Mouse (Mus musculus): ENCODE measurements around the gene Gm9857. TPM values are rescaled to one million over a fixed set of nuclear protein-coding genes. Genes with fewer than 3 reads are reported as not detected.

The Gm9857 gene
- polyA plus RNA-seq, 1 experiment: not detected

DNA sequence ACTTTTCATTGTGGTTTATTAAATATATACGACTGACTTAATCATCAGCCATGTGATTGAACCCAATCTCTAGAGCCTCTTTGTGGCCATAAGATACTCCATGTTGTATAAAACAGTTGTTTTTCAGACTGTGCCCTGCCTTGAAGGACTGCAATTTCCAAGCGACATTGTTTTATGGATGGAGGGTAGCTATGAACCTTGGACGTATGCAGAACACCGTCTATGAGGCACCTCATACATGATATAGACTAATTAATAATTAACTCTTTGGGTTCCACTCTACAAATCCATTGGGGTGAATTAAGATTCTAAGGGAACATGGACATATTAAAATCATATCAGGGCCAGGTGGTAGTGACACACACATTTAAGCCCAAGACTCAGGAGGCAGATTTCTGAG lies 14.6 kb downstream of the Gm9857 start:
- no peaks in the 10 kb centered on the region for H3K36me3 ChIP-seq (ENCODE audit: control insufficient read depth, insufficient read depth)
- H3K79me2 ChIP-seq (ENCODE audit: control insufficient read depth, insufficient read depth): no peaks in the 10 kb centered on the region
- H3K4me3 ChIP-seq (ENCODE audit: insufficient read depth, poor library complexity, severe bottlenecking): no peak overlapping the region
- no peak for TF ChIP-seq USF1 (IDR thresholded peaks at IDR 0.05; ENCODE audit: low read depth)
- TF ChIP-seq CEBPB (IDR thresholded peaks at IDR 0.05; ENCODE audit: low read depth): no peak
- TF ChIP-seq MAX (IDR thresholded peaks at IDR 0.05): no peak
- no peak for TF ChIP-seq MYOD1 (IDR thresholded peaks at IDR 0.05; ENCODE audit: control insufficient read depth, insufficient read length, low read depth)
- no peak for TF ChIP-seq MYOG (IDR thresholded peaks at IDR 0.05; ENCODE audit: control insufficient read depth, extremely low read depth, insufficient read length)
- TF ChIP-seq CTCF (IDR thresholded peaks at IDR 0.05; ENCODE audit: control insufficient read depth, insufficient read depth, insufficient read length): no peak
- TF ChIP-seq FOSL1 (IDR thresholded peaks at IDR 0.05; ENCODE audit: insufficient read depth, low read length, poor library complexity, severe bottlenecking): no peak
- H3K27me3 ChIP-seq (ENCODE audit: control insufficient read depth, insufficient read depth, insufficient read length): no peaks in the 10 kb centered on the region
- H3ac ChIP-seq (ENCODE audit: control insufficient read depth, insufficient read length, low read depth): no peak overlapping the region
- H3K79me3 ChIP-seq (ENCODE audit: low read depth): no peaks in the 10 kb centered on the region

DNA sequence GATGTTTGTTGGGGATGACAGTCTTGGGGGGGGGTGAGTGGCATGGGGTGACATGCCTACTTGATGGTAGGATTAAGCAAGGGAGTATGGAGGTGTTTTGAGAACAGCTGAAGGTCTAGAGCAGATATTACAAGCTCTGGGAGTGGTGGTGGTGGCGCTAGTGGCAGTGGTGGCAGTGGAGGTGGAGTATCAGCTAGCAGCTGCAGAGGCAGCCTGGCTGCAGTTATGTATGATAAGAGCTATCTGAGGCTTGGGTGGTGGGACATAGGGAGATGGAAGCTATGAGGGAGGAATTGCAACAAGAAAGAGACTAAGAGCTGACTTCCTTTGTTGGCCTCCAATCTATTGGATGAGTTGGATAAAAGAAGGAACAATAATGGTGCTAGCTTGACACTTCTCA lies 18.4 kb downstream of the Gm9857 start:
- H3K79me3 ChIP-seq (ENCODE audit: low read depth): no peaks in the 10 kb centered on the region
- no peaks in the 10 kb centered on the region for H3K79me2 ChIP-seq (ENCODE audit: control insufficient read depth, insufficient read depth)
- TF ChIP-seq MYOG (IDR thresholded peaks at IDR 0.05; ENCODE audit: control insufficient read depth, extremely low read depth, insufficient read length): no peak
- TF ChIP-seq USF1 (IDR thresholded peaks at IDR 0.05; ENCODE audit: low read depth): no peak
- no peak for TF ChIP-seq MYOD1 (IDR thresholded peaks at IDR 0.05; ENCODE audit: control insufficient read depth, insufficient read length, low read depth)
- no peak for TF ChIP-seq CEBPB (IDR thresholded peaks at IDR 0.05; ENCODE audit: low read depth)
- no peak for TF ChIP-seq MAX (IDR thresholded peaks at IDR 0.05)
- no peaks in the 10 kb centered on the region for H3K36me3 ChIP-seq (ENCODE audit: control insufficient read depth, insufficient read depth)
- H3K4me3 ChIP-seq (ENCODE audit: insufficient read depth, poor library complexity, severe bottlenecking): no peak overlapping the region
- no peak overlapping the region for H3ac ChIP-seq (ENCODE audit: control insufficient read depth, insufficient read length, low read depth)
- no peaks in the 10 kb centered on the region for H3K27me3 ChIP-seq (ENCODE audit: control insufficient read depth, insufficient read depth, insufficient read length)

DNA sequence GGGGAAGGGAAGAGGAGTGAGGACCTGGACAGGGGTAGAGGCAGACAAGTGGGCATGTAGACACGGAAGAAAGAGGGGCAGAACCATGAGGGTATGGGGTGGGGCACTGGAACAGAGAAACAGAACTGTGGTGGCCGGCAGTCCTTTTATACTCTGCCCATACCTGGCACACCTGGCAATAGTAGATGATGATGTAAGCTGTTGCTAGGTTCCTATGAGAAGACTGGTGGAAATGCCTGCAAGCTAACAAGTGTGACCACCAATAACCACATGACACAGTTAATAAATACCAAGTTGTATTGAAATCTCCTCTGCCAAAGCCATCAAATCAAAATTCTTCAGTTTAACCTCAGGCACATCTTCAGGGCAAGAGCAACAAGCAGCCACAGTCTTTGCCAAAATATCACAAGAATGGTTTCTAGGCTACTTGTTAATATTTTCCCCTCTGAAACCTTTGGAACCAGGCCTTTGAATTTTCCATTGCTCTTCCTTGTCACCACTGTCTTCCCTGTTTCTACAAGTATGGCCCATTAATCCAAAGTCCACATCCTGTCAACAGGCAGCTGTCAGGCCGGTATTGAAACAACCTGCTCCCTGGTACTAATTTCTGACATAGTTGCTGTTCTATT lies 19.7 kb downstream of the Gm9857 start:
- Histone ChIP-seq H3K27me3 (ENCODE audit: control insufficient read depth, insufficient read depth, insufficient read length) (no peaks in the 10 kb centered on the region), H3K79me3 (ENCODE audit: low read depth) (no peaks in the 10 kb centered on the region), H3ac (ENCODE audit: control insufficient read depth, insufficient read length, low read depth) (no peak overlapping the region), H3K36me3 (ENCODE audit: control insufficient read depth, insufficient read depth) (no peaks in the 10 kb centered on the region), H3K4me3 (ENCODE audit: insufficient read depth, poor library complexity, severe bottlenecking) (no peak overlapping the region), H3K79me2 (ENCODE audit: control insufficient read depth, insufficient read depth) (no peaks in the 10 kb centered on the region)
- TF ChIP-seq MAX (IDR thresholded peaks at IDR 0.05): no peak
- no peak for TF ChIP-seq CTCF (IDR thresholded peaks at IDR 0.05; ENCODE audit: control insufficient read depth, insufficient read depth, insufficient read length)
- no peak for TF ChIP-seq USF1 (IDR thresholded peaks at IDR 0.05; ENCODE audit: low read depth)
- TF ChIP-seq MYOG (IDR thresholded peaks at IDR 0.05; ENCODE audit: control insufficient read depth, extremely low read depth, insufficient read length): no peak
- no peak for TF ChIP-seq FOSL1 (IDR thresholded peaks at IDR 0.05; ENCODE audit: insufficient read depth, low read length, poor library complexity, severe bottlenecking)
- no peak for TF ChIP-seq CEBPB (IDR thresholded peaks at IDR 0.05; ENCODE audit: low read depth)
- TF ChIP-seq MYOD1 (IDR thresholded peaks at IDR 0.05; ENCODE audit: control insufficient read depth, insufficient read length, low read depth): no peak

- Histone ChIP-seq H3K79me3 (ENCODE audit: low read depth) (no peaks in the 10 kb centered on the region), H3ac (ENCODE audit: control insufficient read depth, insufficient read length, low read depth) (no peak overlapping the region), H3K27me3 (ENCODE audit: control insufficient read depth, insufficient read depth, insufficient read length) (no peaks in the 10 kb centered on the region), H3K36me3 (ENCODE audit: control insufficient read depth, insufficient read depth) (no peaks in the 10 kb centered on the region), H3K79me2 (ENCODE audit: control insufficient read depth, insufficient read depth) (no peaks in the 10 kb centered on the region), H3K4me3 (ENCODE audit: insufficient read depth, poor library complexity, severe bottlenecking) (no peak overlapping the region)
- TF ChIP-seq CEBPB (IDR thresholded peaks at IDR 0.05; ENCODE audit: low read depth): no peak
- TF ChIP-seq MYOD1 (IDR thresholded peaks at IDR 0.05; ENCODE audit: control insufficient read depth, insufficient read length, low read depth): no peak
- TF ChIP-seq CTCF (IDR thresholded peaks at IDR 0.05; ENCODE audit: control insufficient read depth, insufficient read depth, insufficient read length): no peak
- no peak for TF ChIP-seq MYOG (IDR thresholded peaks at IDR 0.05; ENCODE audit: control insufficient read depth, extremely low read depth, insufficient read length)
- TF ChIP-seq FOSL1 (IDR thresholded peaks at IDR 0.05; ENCODE audit: insufficient read depth, low read length, poor library complexity, severe bottlenecking): no peak
- no peak for TF ChIP-seq USF1 (IDR thresholded peaks at IDR 0.05; ENCODE audit: low read depth)
- no peak for TF ChIP-seq MAX (IDR thresholded peaks at IDR 0.05)
Observed at GRCm38 (mm10) chr3:108918852-108919251, 21.4 kb downstream of the Gm9857 start.

DNA sequence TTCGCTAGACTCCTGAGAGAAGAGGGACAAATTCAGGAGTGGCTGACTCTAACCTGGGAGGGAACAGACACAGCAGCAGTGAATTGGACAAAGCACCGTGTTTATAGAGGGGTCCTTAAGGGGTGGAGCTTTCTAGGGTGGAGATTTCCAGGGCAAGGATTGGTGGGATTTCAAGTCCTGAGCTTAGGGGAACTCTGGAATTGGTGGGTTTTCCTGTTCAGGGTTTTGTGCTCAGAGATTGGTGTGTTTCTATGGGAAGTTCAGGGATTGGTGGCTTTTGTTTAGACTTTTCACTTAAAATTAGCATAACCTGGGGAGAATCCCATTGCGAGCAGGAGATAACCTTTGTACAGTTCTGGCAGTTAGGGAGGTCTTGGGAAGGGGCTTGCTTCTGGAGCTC lies 22.3 kb downstream of the Gm9857 start:
- TF ChIP-seq CTCF (IDR thresholded peaks at IDR 0.05; ENCODE audit: control insufficient read depth, insufficient read depth, insufficient read length): no peak
- TF ChIP-seq MYOG (IDR thresholded peaks at IDR 0.05; ENCODE audit: control insufficient read depth, extremely low read depth, insufficient read length): no peak
- TF ChIP-seq USF1 (IDR thresholded peaks at IDR 0.05; ENCODE audit: low read depth): no peak
- no peak for TF ChIP-seq MYOD1 (IDR thresholded peaks at IDR 0.05; ENCODE audit: control insufficient read depth, insufficient read length, low read depth)
- no peak for TF ChIP-seq FOSL1 (IDR thresholded peaks at IDR 0.05; ENCODE audit: insufficient read depth, low read length, poor library complexity, severe bottlenecking)
- no peak for TF ChIP-seq CEBPB (IDR thresholded peaks at IDR 0.05; ENCODE audit: low read depth)
- TF ChIP-seq MAX (IDR thresholded peaks at IDR 0.05): no peak
- Histone ChIP-seq H3K79me3 (ENCODE audit: low read depth) (no peaks in the 10 kb centered on the region), H3K27me3 (ENCODE audit: control insufficient read depth, insufficient read depth, insufficient read length) (no peaks in the 10 kb centered on the region), H3ac (ENCODE audit: control insufficient read depth, insufficient read length, low read depth) (no peak overlapping the region), H3K79me2 (ENCODE audit: control insufficient read depth, insufficient read depth) (no peaks in the 10 kb centered on the region), H3K36me3 (ENCODE audit: control insufficient read depth, insufficient read depth) (no peaks in the 10 kb centered on the region), H3K4me3 (ENCODE audit: insufficient read depth, poor library complexity, severe bottlenecking) (no peak overlapping the region)

GRCm38 (mm10) chr3:108916857-108917256 lies 23.4 kb downstream of the Gm9857 start:
- H3K27me3 ChIP-seq (ENCODE audit: control insufficient read depth, insufficient read depth, insufficient read length): no peaks in the 10 kb centered on the region
- H3K79me2 ChIP-seq (ENCODE audit: control insufficient read depth, insufficient read depth): peaks cover 7% of the 10 kb centered on the region
- no peak overlapping the region for H3K4me3 ChIP-seq (ENCODE audit: insufficient read depth, poor library complexity, severe bottlenecking)
- H3K79me3 ChIP-seq (ENCODE audit: low read depth): no peaks in the 10 kb centered on the region
- no peak overlapping the region for H3ac ChIP-seq (ENCODE audit: control insufficient read depth, insufficient read length, low read depth)
- H3K36me3 ChIP-seq (ENCODE audit: control insufficient read depth, insufficient read depth): no peaks in the 10 kb centered on the region
- TF ChIP-seq CTCF (IDR thresholded peaks at IDR 0.05; ENCODE audit: control insufficient read depth, insufficient read depth, insufficient read length) (no peak), USF1 (IDR thresholded peaks at IDR 0.05; ENCODE audit: low read depth) (no peak), FOSL1 (IDR thresholded peaks at IDR 0.05; ENCODE audit: insufficient read depth, low read length, poor library complexity, severe bottlenecking) (no peak), MYOD1 (IDR thresholded peaks at IDR 0.05; ENCODE audit: control insufficient read depth, insufficient read length, low read depth) (no peak), MYOG (IDR thresholded peaks at IDR 0.05; ENCODE audit: control insufficient read depth, extremely low read depth, insufficient read length) (no peak), MAX (IDR thresholded peaks at IDR 0.05) (no peak), CEBPB (IDR thresholded peaks at IDR 0.05; ENCODE audit: low read depth) (no peak)

Data from C2C12 (cell line).